Mouse (Mus musculus): Measurements from ENCODE around the gene Btn2a2. TPM values are rescaled to one million over a fixed set of nuclear protein-coding genes. Genes with fewer than 3 reads are reported as not detected.

Gene Btn2a2
- polyA plus RNA-seq, 1 experiment, result not detected

- TF ChIP-seq CTCF (IDR thresholded peaks at IDR 0.05; ENCODE audit: insufficient read depth, low read length), result no peak
- no peak for TF ChIP-seq POLR2A (IDR thresholded peaks at IDR 0.05; ENCODE audit: borderline replicate concordance, extremely low read depth, low read depth, low read length)
- no peaks in the 10 kb centered on the region for H3K4me1 ChIP-seq (ENCODE audit: control insufficient read depth, insufficient read depth, low read length)
- DNase-seq, result no peak
- WGBS, result 21% methylated on average over 17 of the region's 17 CpGs
- H3K4me3 ChIP-seq (replicated peaks; ENCODE audit: extremely low read depth, low read depth, low read length), result no peak overlapping the region
Observed at GRCm38 (mm10) chr13:23500424-23501200, 12.0 kb upstream of the Btn2a2 start.

GRCm38 (mm10) chr13:23499943-23500342 is 11.3 kb upstream of the Btn2a2 start:
- DNase-seq, result no peak
- Histone ChIP-seq H3K4me1 (ENCODE audit: control insufficient read depth, insufficient read depth, low read length) (no peaks in the 10 kb centered on the region), H3K4me3 (replicated peaks; ENCODE audit: extremely low read depth, low read depth, low read length) (no peak overlapping the region)
- no peak for TF ChIP-seq CTCF (IDR thresholded peaks at IDR 0.05; ENCODE audit: insufficient read depth, low read length)
- no peak for TF ChIP-seq POLR2A (IDR thresholded peaks at IDR 0.05; ENCODE audit: borderline replicate concordance, extremely low read depth, low read depth, low read length)
- 63% methylated on average over 7 of the region's 7 CpGs for WGBS

- H3K4me1 ChIP-seq (ENCODE audit: control insufficient read depth, insufficient read depth, low read length), result no peaks in the 10 kb centered on the region
- WGBS, result 36% methylated on average over 10 of the region's 10 CpGs
- no peak overlapping the region for H3K4me3 ChIP-seq (replicated peaks; ENCODE audit: extremely low read depth, low read depth, low read length)
- TF ChIP-seq CTCF (IDR thresholded peaks at IDR 0.05; ENCODE audit: insufficient read depth, low read length), result no peak
- TF ChIP-seq POLR2A (IDR thresholded peaks at IDR 0.05; ENCODE audit: borderline replicate concordance, extremely low read depth, low read depth, low read length), result no peak
- DNase-seq, result no peak
Observed at GRCm38 (mm10) chr13:23498653-23499052, 10.0 kb upstream of the Btn2a2 start.

- TF ChIP-seq CTCF (IDR thresholded peaks at IDR 0.05; ENCODE audit: insufficient read depth, low read length), result no peak
- TF ChIP-seq POLR2A (IDR thresholded peaks at IDR 0.05; ENCODE audit: borderline replicate concordance, extremely low read depth, low read depth, low read length), result no peak
- no peaks in the 10 kb centered on the region for H3K4me1 ChIP-seq (ENCODE audit: control insufficient read depth, insufficient read depth, low read length)
- no peak overlapping the region for H3K4me3 ChIP-seq (replicated peaks; ENCODE audit: extremely low read depth, low read depth, low read length)
- no peak for DNase-seq
- WGBS, result 48% methylated on average over 19 of the region's 19 CpGs
Observed at GRCm38 (mm10) chr13:23497656-23498321, 9.1 kb upstream of the Btn2a2 start.

GRCm38 (mm10) chr13:23495526-23495925 is 6.9 kb upstream of the Btn2a2 start:
- no peak for DNase-seq
- TF ChIP-seq POLR2A (IDR thresholded peaks at IDR 0.05; ENCODE audit: borderline replicate concordance, extremely low read depth, low read depth, low read length), result no peak
- TF ChIP-seq CTCF (IDR thresholded peaks at IDR 0.05; ENCODE audit: insufficient read depth, low read length), result no peak
- H3K4me3 ChIP-seq (replicated peaks; ENCODE audit: extremely low read depth, low read depth, low read length), result no peak overlapping the region
- no peaks in the 10 kb centered on the region for H3K4me1 ChIP-seq (ENCODE audit: control insufficient read depth, insufficient read depth, low read length)
- 90% methylated on average over 6 of the region's 6 CpGs for WGBS

GRCm38 (mm10) chr13:23491990-23492389 is 3.3 kb upstream of the Btn2a2 start:
- WGBS, result 22% methylated on average over 14 of the region's 14 CpGs
- TF ChIP-seq CTCF (IDR thresholded peaks at IDR 0.05; ENCODE audit: insufficient read depth, low read length) (no peak), POLR2A (IDR thresholded peaks at IDR 0.05; ENCODE audit: borderline replicate concordance, extremely low read depth, low read depth, low read length) (no peak)
- Histone ChIP-seq H3K4me1 (ENCODE audit: control insufficient read depth, insufficient read depth, low read length) (peaks cover 2% of the 10 kb centered on the region; the same call in 1 of the 2 replicates), H3K4me3 (replicated peaks; ENCODE audit: extremely low read depth, low read depth, low read length) (no peak overlapping the region)
- no peak for DNase-seq

- WGBS, result 38% methylated on average over 1 of the region's 1 CpGs
- Histone ChIP-seq H3K4me1 (ENCODE audit: control insufficient read depth, insufficient read depth, low read length) (peaks cover 2% of the 10 kb centered on the region; the same call in 1 of the 2 replicates), H3K4me3 (replicated peaks; ENCODE audit: extremely low read depth, low read depth, low read length) (no peak overlapping the region)
- no peak for TF ChIP-seq CTCF (IDR thresholded peaks at IDR 0.05; ENCODE audit: insufficient read depth, low read length)
- no peak for TF ChIP-seq POLR2A (IDR thresholded peaks at IDR 0.05; ENCODE audit: borderline replicate concordance, extremely low read depth, low read depth, low read length)
- DNase-seq, result no peak
Observed at GRCm38 (mm10) chr13:23491263-23491662, 2.6 kb upstream of the Btn2a2 start.

- Histone ChIP-seq H3K4me3 (replicated peaks; ENCODE audit: extremely low read depth, low read depth, low read length) (no peak overlapping the region), H3K4me1 (ENCODE audit: control insufficient read depth, insufficient read depth, low read length) (peaks cover 2% of the 10 kb centered on the region; the same call in 1 of the 2 replicates)
- no peak for DNase-seq
- no peak for TF ChIP-seq POLR2A (IDR thresholded peaks at IDR 0.05; ENCODE audit: borderline replicate concordance, extremely low read depth, low read depth, low read length)
- WGBS, result 75% methylated on average over 1 of the region's 1 CpGs
Observed at GRCm38 (mm10) chr13:23490863-23491262, 2.2 kb upstream of the Btn2a2 start.

- Histone ChIP-seq H3K4me3 (replicated peaks; ENCODE audit: extremely low read depth, low read depth, low read length) (no peak overlapping the region), H3K4me1 (ENCODE audit: control insufficient read depth, insufficient read depth, low read length) (peaks cover 2% of the 10 kb centered on the region; the same call in 1 of the 2 replicates)
- 47% methylated on average over 5 of the region's 5 CpGs for WGBS
- no peak for DNase-seq
- TF ChIP-seq POLR2A (IDR thresholded peaks at IDR 0.05; ENCODE audit: borderline replicate concordance, extremely low read depth, low read depth, low read length), result no peak
- TF ChIP-seq CTCF (IDR thresholded peaks at IDR 0.05; ENCODE audit: insufficient read depth, low read length), result no peak
Observed at GRCm38 (mm10) chr13:23485271-23485670, 3.4 kb downstream of the Btn2a2 start.

- DNase-seq, result no peak
- WGBS, result 89% methylated on average over 2 of the region's 2 CpGs
- no peaks in the 10 kb centered on the region for H3K4me1 ChIP-seq (ENCODE audit: control insufficient read depth, insufficient read depth, low read length)
- TF ChIP-seq CTCF (IDR thresholded peaks at IDR 0.05; ENCODE audit: insufficient read depth, low read length) (no peak), POLR2A (IDR thresholded peaks at IDR 0.05; ENCODE audit: borderline replicate concordance, extremely low read depth, low read depth, low read length) (no peak)
- H3K4me3 ChIP-seq (replicated peaks; ENCODE audit: extremely low read depth, low read depth, low read length), result no peak overlapping the region
Observed at GRCm38 (mm10) chr13:23483153-23483552, 5.5 kb downstream of the Btn2a2 start.

Data from lung, adult 2 months (tissue).